Mouse (Mus musculus) heart, embryonic 15.5 days (tissue): ENCODE results near the gene Taf13. TPM values are rescaled to one million over a fixed set of nuclear protein-coding genes. Genes with fewer than 3 reads are reported as not detected.
"Not testable (repeated sequence)": the region's sequence is repeated elsewhere in the genome, so short reads cannot be mapped to it uniquely, and the experiment has no call there.

Experiments
- ATAC-seq: fragments of 200-750 bp; cut with Nextera tagmentation; replicated peaks from 2 replicates; pipeline ENCODE4 v1.8.0; 2017; ENCODE audit warnings: low read depth, moderate TSS enrichment; ENCODE audit not compliant: insufficient number of reproducible peaks, insufficient read depth, low FRiP score
- H3K27ac ChIP-seq: fragments of 300-500 bp; sonication (generic); 2 replicates; pipeline ENCODE4 v1.5.1; 2015; ENCODE audit warnings: mild to moderate bottlenecking, inconsistent platforms
- H3K27me3 ChIP-seq: fragments of 300-500 bp; sonication (generic); 2 replicates; pipeline ENCODE4 v1.6.1; 2015; ENCODE audit warnings: inconsistent platforms
- H3K36me3 ChIP-seq: fragments of 300-500 bp; sonication (generic); 2 replicates; pipeline ENCODE4 v1.6.1; 2015; ENCODE audit warnings: mild to moderate bottlenecking, inconsistent platforms
- H3K4me1 ChIP-seq: fragments of 300-500 bp; sonication (generic); replicated peaks from 2 replicates; pipeline ENCODE4 v1.6.1; 2015; ENCODE audit warnings: inconsistent platforms
- H3K4me2 ChIP-seq: fragments of 300-500 bp; sonication (generic); 2 replicates; pipeline ENCODE4 v1.6.1; 2015; ENCODE audit warnings: inconsistent platforms, mild to moderate bottlenecking, moderate library complexity
- H3K4me3 ChIP-seq: fragments of 300-500 bp; sonication (generic); 2 replicates; pipeline ENCODE4 v1.5.1; 2015; ENCODE audit warnings: mild to moderate bottlenecking, inconsistent platforms
- H3K9ac ChIP-seq: fragments of 300-500 bp; sonication (generic); 2 replicates; pipeline ENCODE4 v1.6.1; 2015; ENCODE audit warnings: mild to moderate bottlenecking, inconsistent platforms
- H3K9me3 ChIP-seq: fragments of 300-500 bp; sonication (generic); replicated peaks from 2 replicates; pipeline ENCODE4 v1.6.1; 2016; ENCODE audit warnings: inconsistent platforms
- WGBS: fragments of 180-500 bp; shearing (Covaris S2); methylation state at CpG from one replicate; pipeline ENCODE4 v1.1.7; 2015; ENCODE audit warnings: mixed read lengths; 5-methylcytosine and 5-hydroxymethylcytosine counted together
- polyA plus RNA-seq: library from polyadenylated mRNA; unstranded; fragments of >200 nt; fragmentation: Nextera tagmentation; extraction: Ambion mirVana; gene quantifications from 2 replicates; pipeline ENCODE4 v1.2.1, GENCODE M21; 2015

Gene Taf13
- polyA plus RNA-seq, 1 experiment from 2014 or later: 24.7 TPM

DNA sequence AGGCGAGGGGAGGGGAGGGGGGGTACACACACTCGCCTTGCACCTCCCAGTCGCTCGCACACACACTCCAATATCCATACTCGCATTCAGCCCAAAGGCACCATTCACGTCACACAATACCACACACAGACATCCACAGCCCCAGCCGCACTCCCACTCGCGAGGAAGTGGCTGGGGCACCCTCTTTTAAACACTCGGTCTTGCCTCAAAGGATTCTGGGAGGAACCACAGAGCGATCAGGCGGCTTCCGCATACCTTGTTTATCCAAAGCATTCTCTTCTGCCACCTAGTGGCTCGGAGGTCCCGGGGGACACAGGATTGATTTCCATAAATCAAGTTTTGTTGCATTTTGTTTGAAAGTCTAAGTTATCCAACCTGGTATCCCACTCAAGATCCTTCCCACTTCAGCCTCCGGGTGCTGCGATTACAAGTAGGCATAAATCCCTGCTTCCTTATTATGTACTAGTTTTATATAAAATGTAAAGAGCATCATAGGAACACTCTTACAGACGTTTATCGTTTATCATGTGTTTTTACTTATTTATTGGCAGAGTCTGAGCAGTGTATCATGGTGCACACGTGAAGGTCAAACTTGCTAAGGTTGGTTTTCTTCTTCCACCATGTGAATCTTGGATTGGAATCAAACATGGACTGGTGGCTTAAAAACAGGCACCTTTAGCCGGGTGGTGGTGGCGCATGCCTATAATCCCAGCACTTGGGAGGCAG is 16.7 kb upstream of the Taf13 start:
- Histone ChIP-seq H3K36me3 (peaks cover 26% of the 10 kb centered on the region), H3K4me3 (peak overlapping the region; percentile 92), H3K27ac (peak overlapping the region; percentile 81), H3K4me1 (no peaks in the 10 kb centered on the region), H3K4me2 (peak overlapping the region; percentile 88), H3K27me3 (no peaks in the 10 kb centered on the region), H3K9me3 (no peaks in the 10 kb centered on the region), H3K9ac (peak overlapping the region; percentile 91)
- ATAC-seq: peak; percentile 93
- WGBS: 18% methylated on average over 22 of the region's 22 CpGs

DNA sequence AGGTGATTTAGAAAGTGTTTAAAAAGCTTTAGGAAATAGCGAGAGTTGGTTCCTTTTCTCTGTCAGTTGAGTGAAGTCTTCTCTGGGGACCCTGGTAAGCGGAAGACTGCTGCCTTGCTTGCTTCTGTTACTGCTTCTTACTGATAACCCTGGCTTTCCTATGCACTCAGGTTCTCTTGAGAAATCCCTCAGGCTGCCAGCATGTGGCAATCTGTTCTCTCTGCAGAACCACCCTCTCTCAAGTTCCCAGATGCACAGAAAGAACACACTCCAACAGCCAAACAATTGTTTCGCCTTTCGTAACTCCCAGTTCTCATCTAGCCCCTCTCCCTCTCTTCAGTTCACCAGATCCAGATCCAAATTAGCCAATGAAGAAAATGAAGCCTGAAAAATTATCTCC is 13.6 kb upstream of the Taf13 start:
- Histone ChIP-seq H3K9me3 (no peaks in the 10 kb centered on the region), H3K4me2 (no peak overlapping the region), H3K9ac (no peak overlapping the region), H3K4me3 (no peak overlapping the region), H3K4me1 (peaks cover 10% of the 10 kb centered on the region), H3K27ac (no peak overlapping the region), H3K27me3 (no peaks in the 10 kb centered on the region), H3K36me3 (peaks cover 32% of the 10 kb centered on the region)
- ATAC-seq: no peak
- 92% methylated on average over 4 of the region's 4 CpGs for WGBS

DNA sequence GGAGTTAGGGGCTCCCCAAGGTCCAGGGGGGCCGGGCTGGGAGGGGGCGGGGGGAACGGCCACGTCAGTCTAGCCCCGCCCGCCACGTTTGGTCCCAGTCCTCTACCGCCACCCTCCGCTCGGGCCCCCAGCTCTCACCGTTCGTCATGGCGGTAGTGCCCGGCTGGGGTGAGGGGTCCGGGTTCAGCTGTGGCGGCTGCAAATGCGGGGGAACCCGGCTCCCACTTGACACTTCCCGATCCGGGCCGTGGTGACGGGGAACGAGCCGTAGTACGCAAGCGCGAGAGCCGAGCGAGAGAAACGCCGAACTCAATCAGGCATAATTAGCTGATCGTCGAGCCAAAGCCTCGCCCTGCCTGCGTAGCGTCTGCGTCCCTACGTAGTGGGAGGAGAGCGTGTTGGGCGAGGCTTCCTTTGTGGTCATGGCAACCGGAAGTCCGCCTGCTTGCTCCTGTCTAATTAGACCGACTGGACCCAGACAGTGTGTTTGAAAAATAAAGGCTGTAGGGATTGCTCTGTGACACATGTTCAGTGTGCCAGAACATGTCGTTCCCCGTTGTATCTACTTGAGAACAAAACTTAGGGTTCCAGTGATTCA is 9.3 kb upstream of the Taf13 start, which contains the start of gene Tmem167b:
Tmem167b (minus strand) TSS at position 334 of the 598 bp plus-strand sequence.
- peak within 1 kb of the TSS; percentile 84 for H3K9ac ChIP-seq
- under 1% methylated on average over 45 of the region's 45 CpGs for WGBS
- peaks cover 17% of the 10 kb centered on the region for H3K4me1 ChIP-seq
- peak; percentile 96 for ATAC-seq
- no peaks in the 10 kb centered on the region for H3K9me3 ChIP-seq
- H3K27me3 ChIP-seq: 0 out of 2 replicates have a peak, but pooled peaks cover 2% of the 10 kb centered on the region
- peak within 1 kb of the TSS; percentile 95 for H3K27ac ChIP-seq
- peak within 1 kb of the TSS; percentile 93 for H3K4me3 ChIP-seq
- peaks cover 26% of the 10 kb centered on the region for H3K36me3 ChIP-seq
- H3K4me2 ChIP-seq: peak within 1 kb of the TSS; percentile 76

DNA sequence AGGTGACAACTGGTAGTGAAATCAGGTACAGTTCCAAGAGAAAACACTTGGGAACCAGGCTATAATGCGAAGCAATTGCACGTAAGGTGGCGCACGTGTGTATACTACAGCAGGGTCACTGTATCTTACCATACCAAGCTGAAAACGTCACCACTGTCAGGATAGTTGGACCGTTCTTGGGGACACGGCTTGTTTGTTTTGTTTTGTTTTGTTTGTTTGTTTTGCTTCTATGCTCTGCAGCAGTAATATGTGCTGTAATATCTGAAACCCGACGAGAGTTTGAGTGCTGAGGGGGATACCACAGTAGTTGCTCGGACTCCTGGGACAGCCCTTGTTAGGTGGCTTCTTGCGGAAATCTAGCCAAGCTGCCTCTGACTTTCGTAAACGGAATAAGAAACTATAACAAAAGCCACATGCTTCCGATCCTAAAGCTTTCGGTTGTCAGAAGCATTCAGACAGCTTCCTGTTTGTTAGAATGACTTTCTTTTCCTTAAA is 8.7 kb upstream of the Taf13 start:
- H3K9ac ChIP-seq: peak overlapping the region; percentile 43
- ATAC-seq: peak; percentile 57
- H3K4me3 ChIP-seq: peak overlapping the region; percentile 93
- H3K4me1 ChIP-seq: peaks cover 17% of the 10 kb centered on the region
- peaks cover 23% of the 10 kb centered on the region for H3K36me3 ChIP-seq
- H3K4me2 ChIP-seq: peak overlapping the region; percentile 76
- H3K27me3 ChIP-seq: 0 out of 2 replicates have a peak, but pooled peaks cover 4% of the 10 kb centered on the region
- no peaks in the 10 kb centered on the region for H3K9me3 ChIP-seq
- WGBS: 8% methylated on average over 15 of the region's 15 CpGs
- H3K27ac ChIP-seq: peak overlapping the region; percentile 95

DNA sequence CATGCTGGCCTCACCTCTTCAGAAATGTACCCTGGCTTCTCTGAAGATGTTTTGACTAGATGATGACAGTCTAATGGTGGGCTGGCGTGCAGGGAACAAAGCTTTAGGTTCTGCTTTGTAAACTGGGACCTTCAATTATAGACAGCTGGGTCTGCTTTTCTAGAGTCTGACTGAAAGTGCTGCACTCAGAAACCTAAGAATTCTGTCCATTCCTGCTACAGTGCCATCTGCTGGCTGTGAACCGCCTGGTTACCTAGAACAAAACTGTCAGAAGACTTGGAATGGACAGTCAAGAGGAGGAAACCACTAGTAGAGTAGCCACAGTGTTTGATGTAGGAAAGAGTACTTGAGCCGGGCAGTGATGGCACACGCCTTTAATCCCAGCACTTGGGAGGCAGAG is 8.2 kb upstream of the Taf13 start:
- H3K4me1 ChIP-seq: peaks cover 17% of the 10 kb centered on the region
- H3K9ac ChIP-seq: peak overlapping the region; percentile 43
- H3K36me3 ChIP-seq: peaks cover 18% of the 10 kb centered on the region

DNA sequence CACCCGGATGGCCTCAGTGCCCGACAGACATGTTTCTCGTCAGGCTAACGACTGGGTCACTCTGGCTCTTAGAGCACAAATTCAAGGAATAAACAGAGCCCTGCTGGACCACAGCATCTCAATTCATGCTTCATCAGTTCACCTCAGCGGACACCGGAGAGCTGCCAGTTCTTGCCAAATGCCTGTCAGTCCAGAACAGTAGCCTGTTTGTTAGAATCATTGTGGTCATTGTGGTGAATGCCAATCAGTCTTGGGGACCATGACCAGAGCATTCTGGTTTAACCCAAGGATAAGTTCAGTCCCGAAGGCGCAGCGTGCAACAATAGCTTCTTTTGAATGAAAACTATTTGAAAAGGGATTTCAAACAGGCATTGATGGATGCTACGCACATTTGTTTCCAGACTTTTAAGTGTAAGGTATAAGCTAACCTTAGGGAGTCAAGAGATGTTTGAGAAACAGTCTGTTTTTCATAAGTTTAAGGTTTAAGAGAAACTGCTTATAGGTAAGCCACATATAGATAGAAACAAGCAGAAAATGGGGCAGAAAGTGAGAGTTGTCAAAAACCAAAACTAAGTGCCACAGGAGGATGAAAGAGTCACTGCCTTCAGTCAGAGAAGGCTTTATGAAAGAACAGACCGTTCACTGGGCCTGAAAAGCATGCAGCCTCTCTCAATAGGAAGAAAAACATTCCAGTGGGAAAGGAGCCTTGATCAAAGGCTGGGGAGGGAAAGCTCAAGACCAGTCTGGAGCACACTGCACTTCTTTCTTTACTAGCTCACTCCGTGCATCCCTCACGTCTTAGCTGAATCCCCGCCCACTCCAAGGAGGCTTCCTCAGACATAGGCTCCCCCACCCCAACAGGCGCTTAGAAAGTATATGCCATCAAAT is 3.3 kb upstream of the Taf13 start:
- Histone ChIP-seq H3K9me3 (no peaks in the 10 kb centered on the region), H3K27me3 (peaks cover 9% of the 10 kb centered on the region), H3K9ac (no peak overlapping the region), H3K27ac (no peak overlapping the region), H3K4me1 (peaks cover 9% of the 10 kb centered on the region), H3K36me3 (no peaks in the 10 kb centered on the region), H3K4me3 (no peak overlapping the region), H3K4me2 (no peak overlapping the region)
- 57% methylated on average over 15 of the region's 15 CpGs for WGBS
- no peak for ATAC-seq

More for the DNA sequence above, 8.2 kb upstream of the Taf13 start:
- Histone ChIP-seq H3K4me3 (peak overlapping the region; percentile 93), H3K27ac (peak overlapping the region; percentile 95), H3K27me3 (0 out of 2 replicates have a peak, but pooled peaks cover 7% of the 10 kb centered on the region), H3K9me3 (no peaks in the 10 kb centered on the region), H3K4me2 (peak overlapping the region; percentile 76)
- no peak for ATAC-seq
- WGBS: 4% methylated on average over 4 of the region's 4 CpGs

DNA sequence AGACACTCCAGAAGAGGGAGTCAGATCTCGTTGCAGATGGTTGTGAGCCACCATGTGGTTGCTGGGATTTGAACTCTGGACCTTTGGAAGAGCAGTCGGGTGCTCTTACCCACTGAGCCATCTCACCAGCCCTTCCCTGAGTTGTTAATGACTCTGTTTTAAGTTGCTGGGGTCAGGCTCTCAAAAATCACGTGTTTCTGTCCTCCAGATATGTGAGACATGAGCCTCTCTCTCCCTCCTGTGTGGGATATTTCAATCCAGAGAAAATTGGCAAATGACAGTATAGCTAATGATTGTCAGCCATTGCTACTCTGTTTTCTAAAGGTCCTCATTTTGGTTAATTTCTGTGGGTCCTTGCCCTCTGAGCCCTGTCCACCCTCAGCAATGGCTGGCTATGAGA is 1.9 kb upstream of the Taf13 start:
- not testable (repeated sequence) for H3K36me3 ChIP-seq, H3K9ac ChIP-seq, H3K4me2 ChIP-seq, H3K9me3 ChIP-seq, ATAC-seq, H3K4me1 ChIP-seq, H3K27ac ChIP-seq, H3K27me3 ChIP-seq, H3K4me3 ChIP-seq
- 42% methylated on average over 3 of the region's 3 CpGs for WGBS

DNA sequence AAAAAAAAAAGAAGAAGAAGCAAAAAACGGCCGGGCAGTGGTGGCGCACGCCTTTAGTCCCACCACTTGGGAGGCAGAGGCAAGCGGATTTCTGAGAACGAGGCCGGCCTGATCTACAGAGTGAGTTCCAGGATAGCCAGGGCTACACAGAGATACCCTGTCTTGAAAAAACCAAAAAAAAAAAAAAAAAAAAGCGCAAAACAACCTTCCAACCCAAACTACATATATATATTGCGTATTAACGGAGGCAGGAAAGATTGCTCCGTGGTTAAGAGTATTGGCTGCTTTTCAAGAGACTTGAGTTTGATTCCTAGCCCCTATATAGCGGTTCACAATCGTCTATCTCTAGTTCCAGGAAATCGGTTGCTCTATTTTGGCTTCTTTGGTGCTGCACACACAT is 685 bp upstream of the Taf13 start:
- Histone ChIP-seq H3K4me1 (peaks cover 6% of the 10 kb centered on the region), H3K36me3 (no peaks in the 10 kb centered on the region), H3K9ac (no peak overlapping the region), H3K27ac (no peak overlapping the region), H3K4me3 (peak overlapping the region; percentile 77), H3K27me3 (peaks cover 9% of the 10 kb centered on the region), H3K4me2 (peak overlapping the region; percentile 71), H3K9me3 (no peaks in the 10 kb centered on the region)
- 82% methylated on average over 14 of the region's 14 CpGs for WGBS
- ATAC-seq: no peak

DNA sequence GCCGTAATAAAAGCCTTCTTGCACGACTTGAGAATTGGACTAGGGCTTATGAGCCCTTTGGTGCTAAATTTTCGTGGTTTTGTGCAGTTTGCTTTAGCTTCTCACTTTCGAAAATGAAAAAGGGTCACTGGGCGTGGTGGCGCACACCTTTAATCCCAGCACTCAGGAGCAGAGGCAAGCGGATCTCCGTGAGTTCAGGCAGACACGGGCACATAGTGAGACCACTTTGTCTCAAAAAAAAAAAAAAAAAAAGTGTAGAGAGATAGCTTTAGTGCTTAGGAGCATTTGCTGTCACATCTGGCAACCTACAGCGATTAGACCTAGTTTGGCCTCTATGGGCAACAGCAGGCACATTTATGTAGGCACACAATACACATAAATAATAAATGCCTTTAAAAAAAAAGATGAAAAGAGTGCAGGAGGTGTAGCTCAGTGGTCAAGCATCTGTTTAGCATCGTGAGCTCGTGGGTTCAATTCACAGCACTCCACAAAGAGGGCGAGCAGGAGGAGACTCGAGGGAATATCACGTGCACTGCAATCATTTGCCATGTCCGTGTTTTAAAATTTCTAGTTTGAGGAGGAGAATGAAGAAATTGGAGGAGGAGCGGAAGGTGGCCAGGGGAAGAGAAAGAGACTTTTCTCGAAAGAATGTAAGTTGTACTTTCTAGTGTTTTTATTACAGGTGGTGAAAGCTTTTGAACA is 962 bp downstream of the Taf13 start:
- Histone ChIP-seq H3K9me3 (no peaks in the 10 kb centered on the region), H3K36me3 (no peaks in the 10 kb centered on the region), H3K9ac (peak overlapping the region; percentile 77), H3K4me1 (peaks cover 6% of the 10 kb centered on the region), H3K27me3 (peaks cover 7% of the 10 kb centered on the region), H3K4me2 (peak overlapping the region; percentile 71), H3K27ac (no peak overlapping the region), H3K4me3 (peak overlapping the region; percentile 77)
- 41% methylated on average over 18 of the region's 18 CpGs for WGBS
- ATAC-seq: no peak

DNA sequence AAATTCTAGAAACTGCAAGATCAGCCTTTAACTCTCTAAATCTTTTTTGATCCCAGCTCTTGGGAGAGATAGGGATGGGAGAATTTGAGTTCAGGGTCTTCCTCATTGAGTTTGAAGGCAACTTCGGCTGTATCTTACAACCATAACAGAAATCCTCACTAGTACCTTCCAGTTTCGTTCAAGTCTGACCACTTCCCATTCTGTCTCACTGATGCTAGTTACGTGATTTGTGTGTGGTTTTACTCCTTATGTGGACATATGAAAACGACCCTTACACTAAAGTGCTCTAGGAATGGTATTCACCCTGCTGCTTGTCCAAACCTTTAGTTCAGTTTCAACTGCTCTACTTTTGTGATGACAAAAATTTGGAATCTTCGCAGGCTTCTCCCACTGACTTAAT is 2.5 kb downstream of the Taf13 start:
- 83% methylated on average over 5 of the region's 5 CpGs for WGBS

More for the DNA sequence above, 2.5 kb downstream of the Taf13 start:
- Histone ChIP-seq H3K4me1 (peaks cover 6% of the 10 kb centered on the region), H3K9ac (no peak overlapping the region), H3K36me3 (0 out of 2 replicates have a peak, but pooled peaks cover 6% of the 10 kb centered on the region), H3K9me3 (no peaks in the 10 kb centered on the region), H3K4me3 (no peak overlapping the region), H3K27ac (no peak overlapping the region), H3K27me3 (peaks cover 3% of the 10 kb centered on the region), H3K4me2 (no peak overlapping the region)
- no peak for ATAC-seq
